In the genomic region with DNA sequence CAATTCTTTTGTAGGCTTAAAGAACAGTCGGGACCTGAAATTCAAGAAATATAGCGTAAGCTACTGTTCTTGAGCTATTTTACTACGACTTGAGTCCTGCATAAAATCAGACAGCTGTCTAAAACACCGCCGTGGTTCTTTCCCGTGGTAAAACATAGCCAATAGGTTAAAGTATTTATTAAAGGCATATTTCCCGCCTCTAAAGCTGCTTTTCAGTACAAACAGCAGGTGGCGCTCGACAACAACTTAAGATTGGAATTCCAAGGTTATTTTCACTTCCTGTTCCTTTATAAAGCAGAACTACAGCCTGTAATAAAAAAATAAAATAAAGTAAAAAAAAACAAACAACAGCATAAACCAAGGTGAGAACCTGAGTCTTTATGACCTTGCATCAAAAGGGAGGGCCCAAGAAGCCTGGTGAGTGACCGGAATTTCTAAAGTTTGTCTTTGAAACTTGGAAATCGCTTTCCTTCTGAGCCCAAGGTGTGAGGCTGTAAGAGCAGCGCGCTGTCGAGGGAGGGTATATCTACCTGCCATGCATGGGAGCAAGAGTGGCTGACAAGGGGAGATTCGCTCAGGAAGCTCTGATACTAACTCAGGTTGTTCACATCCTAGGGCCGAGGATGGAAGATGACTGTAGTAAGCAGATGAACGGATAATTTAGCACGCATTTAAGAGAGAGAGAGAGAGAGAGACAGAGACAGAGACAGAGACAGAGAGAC, we compare ENCODE assay signal across 8 mouse cellular contexts. TPM values are rescaled to one million over a fixed set of nuclear protein-coding genes. Genes with fewer than 3 reads are reported as not detected.
A peak's percentile ranks its signal among the peaks of the same experiment; 100 is the strongest.
DNase-seq lines count a peak whose midpoint lies in the region; ATAC-seq and TF ChIP-seq lines count a peak whose summit lies in the region.

No protein-coding gene starts in this region.

- ATAC-seq in limb, embryonic 11.5 days (ENCODE audit: insufficient number of reproducible peaks, low FRiP score, low TSS enrichment, low read depth) = no peak
- ATAC-seq in midbrain, embryonic 16.5 days = peak; percentile 72; the same call in 1 of the 2 replicates

- peaks cover 5% of the 10 kb centered on the region for H3K4me1 ChIP-seq in kidney, adult 2 months (ENCODE audit: control insufficient read depth, insufficient read depth, low read length)
- no peaks in the 10 kb centered on the region for H3K4me1 ChIP-seq in limb, embryonic 11.5 days (ENCODE audit: control insufficient read depth, insufficient read depth, low read length)
- 0 out of 2 replicates have a peak, but pooled peaks cover 3% of the 10 kb centered on the region for H3K4me1 ChIP-seq in midbrain, embryonic 16.5 days (ENCODE audit: control insufficient read depth, insufficient read depth, low read length)

- no peak overlapping the region for H3K9ac ChIP-seq in limb, embryonic 11.5 days (ENCODE audit: low read length)
- 0 out of 2 replicates have a peak overlapping the region, but pooled peaks have one; percentile 3 for H3K9ac ChIP-seq in midbrain, embryonic 16.5 days (ENCODE audit: low read depth, low read length)

- H3K27me3 ChIP-seq in kidney, adult 2 months (replicated peaks; ENCODE audit: control insufficient read depth, insufficient read depth, low read length) = no peaks in the 10 kb centered on the region
- no peaks in the 10 kb centered on the region for H3K27me3 ChIP-seq in limb, embryonic 11.5 days (ENCODE audit: control insufficient read depth, insufficient read depth, low read length)
- no peaks in the 10 kb centered on the region for H3K27me3 ChIP-seq in midbrain, embryonic 16.5 days (ENCODE audit: control insufficient read depth, insufficient read depth, low read depth, low read length)

- 30% methylated on average over 18 of the region's 18 CpGs for WGBS in kidney, adult 2 months
- WGBS in limb, embryonic 11.5 days = 36% methylated on average over 18 of the region's 18 CpGs
- 31% methylated on average over 18 of the region's 18 CpGs for WGBS in midbrain, embryonic 16.5 days

- no peak overlapping the region for H3K4me3 ChIP-seq in kidney, adult 2 months (ENCODE audit: insufficient read depth, low read depth, low read length)
- no peak overlapping the region for H3K4me3 ChIP-seq in limb, embryonic 11.5 days (ENCODE audit: low read depth, low read length)
- H3K4me3 ChIP-seq in midbrain, embryonic 16.5 days (ENCODE audit: low read depth, low read length) = no peak overlapping the region

- 0 out of 2 replicates have a peak, but pooled peaks have one; percentile 3 for TF ChIP-seq CTCF in kidney, adult 2 months (conservative IDR thresholded peaks at IDR 0.05; ENCODE audit: insufficient read depth, insufficient read length, low read depth, low read length)

- peak overlapping the region; percentile 44; the same call in 1 of the 2 replicates for H3K27ac ChIP-seq in kidney, adult 2 months (ENCODE audit: insufficient read depth, low read depth, low read length)
- H3K27ac ChIP-seq in limb, embryonic 11.5 days (replicated peaks; ENCODE audit: low read depth, low read length) = no peak overlapping the region
- H3K27ac ChIP-seq in midbrain, embryonic 16.5 days (ENCODE audit: low read length) = no peak overlapping the region

- H3K4me2 ChIP-seq in limb, embryonic 11.5 days (ENCODE audit: low read depth, severe bottlenecking) = no peak overlapping the region
- H3K4me2 ChIP-seq in midbrain, embryonic 16.5 days (ENCODE audit: low read length) = peak overlapping the region; percentile 37

- DNase-seq in right cerebral cortex, adult 18-20 months = peak; percentile 59
- no peak for DNase-seq in right cerebral cortex, postnatal 36 days (ENCODE audit: low spot score in 2 of 2)
- DNase-seq in embryo, embryonic 9.5 days (ENCODE audit: extremely low spot score) = peak; percentile 67
- peak; percentile 86 for DNase-seq in heart, adult 8-10 months (ENCODE audit: low spot score)
- peak; percentile 82 for DNase-seq in kidney, adult 2 months
- DNase-seq in limb, embryonic 11.5 days (ENCODE audit: low spot score) = peak; percentile 85
- DNase-seq in spleen, postnatal 36 days (ENCODE audit: low spot score in 2 of 2) = peak; percentile 43 to 61

- TF ChIP-seq POLR2A in kidney, adult 2 months (IDR thresholded peaks at IDR 0.05; ENCODE audit: low read depth, low read length) = no peak

- H3K9me3 ChIP-seq in limb, embryonic 11.5 days (ENCODE audit: control insufficient read depth, low read length) = no peaks in the 10 kb centered on the region
- no peaks in the 10 kb centered on the region for H3K9me3 ChIP-seq in midbrain, embryonic 16.5 days (replicated peaks; ENCODE audit: control insufficient read depth, low read length, poor library complexity, severe bottlenecking)

- H3K36me3 ChIP-seq in kidney, adult 2 months (ENCODE audit: control insufficient read depth, insufficient read depth, low read length) = no peaks in the 10 kb centered on the region
- no peaks in the 10 kb centered on the region for H3K36me3 ChIP-seq in limb, embryonic 11.5 days (ENCODE audit: control insufficient read depth, insufficient read depth, low read length)
- H3K36me3 ChIP-seq in midbrain, embryonic 16.5 days (ENCODE audit: control insufficient read depth, insufficient read depth, low read length) = no peaks in the 10 kb centered on the region

RNA-seq across cellular contexts. Expression of a gene that starts 26.4 kb away (rescaled TPM):
- total RNA-seq in heart, adult 8-10 months (2022) = not detected
- 0.68 and 1.2 TPM in 2 replicates for polyA plus RNA-seq in kidney, adult 2 months (2012; rRNA removed)
- polyA plus RNA-seq in limb, embryonic 11.5 days (2014; fragmentation: Nextera tagmentation; extraction: Ambion mirVana) = 1.1 and 1.4 TPM in 2 replicates
- 10.9 and 15.6 TPM in 2 replicates for polyA plus RNA-seq in midbrain, embryonic 16.5 days (2015; fragmentation: Nextera tagmentation; extraction: Ambion mirVana)

RNA-seq across cellular contexts. Expression of a gene that starts 58.3 kb away (rescaled TPM):
- total RNA-seq in heart, adult 8-10 months (2022) = 10 to 100 TPM; 13.2 to 15.6 (median 14.3) TPM
- polyA plus RNA-seq in kidney, adult 2 months (2012; rRNA removed) = 26.6 and 35.1 TPM in 2 replicates
- 93.7 and 97.7 TPM in 2 replicates for polyA plus RNA-seq in limb, embryonic 11.5 days (2014; fragmentation: Nextera tagmentation; extraction: Ambion mirVana)
- polyA plus RNA-seq in midbrain, embryonic 16.5 days (2015; fragmentation: Nextera tagmentation; extraction: Ambion mirVana) = 24.5 and 26.0 TPM in 2 replicates

Comparison
In these comparisons a context has a peak if more than half of its experiments do, and no peak if none do; other contexts are left out.
1. DNase-seq: peak in right cerebral cortex, adult 18-20 months (single experiment), embryo, embryonic 9.5 days (single experiment), heart, adult 8-10 months (single experiment), kidney, adult 2 months (single experiment), limb, embryonic 11.5 days (single experiment) and spleen, postnatal 36 days (2 of 2); none in right cerebral cortex, postnatal 36 days (0 of 2).